Mouse (Mus musculus) midbrain, embryonic 14.5 days (tissue): Measurements from ENCODE around the gene Sept3. TPM values are rescaled to one million over a fixed set of nuclear protein-coding genes. Genes with fewer than 3 reads are reported as not detected.

Experiments
- ATAC-seq: fragments of 200-750 bp; cut with Nextera tagmentation; 2 replicates; pipeline ENCODE4 v1.8.0; 2017; ENCODE audit warnings: moderate number of reproducible peaks, moderate library complexity; ENCODE audit not compliant: low FRiP score, low TSS enrichment
- DNase-seq: peaks from one replicate; pipeline ENCODE4 v3.0.0-alpha.2; 2015
- H3K27ac ChIP-seq: fragments of 300-500 bp; sonication (generic); replicated peaks from 2 replicates; pipeline ENCODE4 v1.5.1; 2014; ENCODE audit warnings: mild to moderate bottlenecking, low read depth, low read length, moderate library complexity
- H3K27me3 ChIP-seq: fragments of 300-500 bp; sonication (generic); 2 replicates; pipeline ENCODE4 v1.6.1; 2014; ENCODE audit warnings: low read length, control low read depth, mixed read lengths; ENCODE audit not compliant: control insufficient read depth, insufficient read depth
- H3K36me3 ChIP-seq: fragments of 300-500 bp; sonication (generic); 2 replicates; pipeline ENCODE4 v1.6.1; 2014; ENCODE audit warnings: low read length, control low read depth; ENCODE audit not compliant: control insufficient read depth, insufficient read depth
- H3K4me1 ChIP-seq: fragments of 300-500 bp; sonication (generic); 2 replicates; pipeline ENCODE4 v1.6.1; 2014; ENCODE audit warnings: mild to moderate bottlenecking, antibody characterized with exemption, low read length, control low read depth; ENCODE audit not compliant: control insufficient read depth, insufficient read depth
- H3K4me2 ChIP-seq: fragments of 300-500 bp; sonication (generic); 2 replicates; pipeline ENCODE4 v1.6.1; 2014; ENCODE audit warnings: mild to moderate bottlenecking, low read length, moderate library complexity
- H3K4me3 ChIP-seq: fragments of 300-500 bp; sonication (generic); replicated peaks from 2 replicates; pipeline ENCODE4 v1.5.1; 2014; ENCODE audit warnings: low read depth, low read length
- H3K9ac ChIP-seq: fragments of 300-500 bp; sonication (generic); replicated peaks from 2 replicates; pipeline ENCODE4 v1.6.1; 2014; ENCODE audit warnings: mild to moderate bottlenecking, low read length, moderate library complexity
- H3K9me3 ChIP-seq: fragments of 300-500 bp; sonication (generic); 2 replicates; pipeline ENCODE4 v1.6.1; 2016; ENCODE audit warnings: low read length, control low read depth, mixed read lengths; ENCODE audit not compliant: control insufficient read depth
- WGBS: fragments of 180-500 bp; shearing (Covaris S2); extraction: QIAGEN DNeasy Blood & Tissue Kit; methylation state at CpG from one replicate; pipeline ENCODE4 v1.1.7; 2014; 5-methylcytosine and 5-hydroxymethylcytosine counted together
- polyA plus RNA-seq: library from polyadenylated mRNA; unstranded; fragments of >200 nt; fragmentation: Nextera tagmentation; extraction: Ambion mirVana; gene quantifications from 2 replicates; pipeline ENCODE4 v1.2.1, GENCODE M21; 2014

The Sept3 gene
- polyA plus RNA-seq, 1 experiment from 2014 or later: 403 TPM

GRCm38 (mm10) chr15:82338593-82339112 is 64.0 kb downstream of the Sept3 start, which contains the start of the genes Naga, Pheta2 and Smdt1:
Naga (minus strand) TSS chr15:82338925.
Pheta2 (plus strand) TSS chr15:82338942.
Smdt1 (plus strand) TSS chr15:82338959.
- H3K27me3 ChIP-seq: peaks cover 9% of the 10 kb centered on the region
- DNase-seq: peak; percentile 97
- H3K4me1 ChIP-seq: peaks cover 14% of the 10 kb centered on the region
- WGBS: under 1% methylated on average over 41 of the region's 41 CpGs
- peak within 1 kb of the TSS; percentile 69 for H3K4me2 ChIP-seq
- H3K27ac ChIP-seq: 0 out of 2 replicates have a peak within 1 kb of the TSS, but pooled peaks have one; percentile 16
- ATAC-seq: peak; percentile 88
- no peaks in the 10 kb centered on the region for H3K9me3 ChIP-seq
- H3K4me3 ChIP-seq: peak within 1 kb of the TSS; percentile 52
- peak within 1 kb of the TSS; percentile 51 for H3K9ac ChIP-seq
- H3K36me3 ChIP-seq: peaks cover 8% of the 10 kb centered on the region; the same call in 1 of the 2 replicates

GRCm38 (mm10) chr15:82339150-82339549 is 64.5 kb downstream of the Sept3 start:
- no peak for ATAC-seq
- no peaks in the 10 kb centered on the region for H3K9me3 ChIP-seq
- H3K9ac ChIP-seq: peak overlapping the region; percentile 51; the same call in 1 of the 2 replicates
- WGBS: 61% methylated on average over 10 of the region's 10 CpGs
- peak overlapping the region; percentile 52 for H3K4me3 ChIP-seq
- peak overlapping the region; percentile 69 for H3K4me2 ChIP-seq
- no peak for DNase-seq
- H3K27me3 ChIP-seq: peaks cover 9% of the 10 kb centered on the region
- peaks cover 8% of the 10 kb centered on the region; the same call in 1 of the 2 replicates for H3K36me3 ChIP-seq
- H3K4me1 ChIP-seq: peaks cover 14% of the 10 kb centered on the region
- no peak overlapping the region for H3K27ac ChIP-seq

- Histone ChIP-seq H3K4me3 (no peak overlapping the region), H3K4me1 (peaks cover 14% of the 10 kb centered on the region)
Observed at GRCm38 (mm10) chr15:82339634-82340254, 65.1 kb downstream of the Sept3 start.

GRCm38 (mm10) chr15:82340414-82341035 is 65.8 kb downstream of the Sept3 start:
- Histone ChIP-seq H3K27me3 (peaks cover 9% of the 10 kb centered on the region), H3K9ac (no peak overlapping the region), H3K27ac (no peak overlapping the region), H3K4me1 (peaks cover 14% of the 10 kb centered on the region), H3K36me3 (peaks cover 4% of the 10 kb centered on the region; the same call in 1 of the 2 replicates), H3K4me2 (peak overlapping the region; percentile 47), H3K9me3 (no peaks in the 10 kb centered on the region), H3K4me3 (peak overlapping the region; percentile 21)
- DNase-seq (no peak), ATAC-seq (no peak)
- 47% methylated on average over 21 of the region's 21 CpGs for WGBS

More at GRCm38 (mm10) chr15:82339634-82340254, 65.1 kb downstream of the Sept3 start:
- peaks cover 8% of the 10 kb centered on the region; the same call in 1 of the 2 replicates for H3K36me3 ChIP-seq
- H3K27me3 ChIP-seq: peaks cover 9% of the 10 kb centered on the region
- 81% methylated on average over 8 of the region's 8 CpGs for WGBS
- no peak overlapping the region for H3K27ac ChIP-seq
- H3K9ac ChIP-seq: no peak overlapping the region
- ATAC-seq (no peak), DNase-seq (no peak)
- no peak overlapping the region for H3K4me2 ChIP-seq
- H3K9me3 ChIP-seq: no peaks in the 10 kb centered on the region

- H3K27me3 ChIP-seq: peaks cover 9% of the 10 kb centered on the region
- H3K9me3 ChIP-seq: no peaks in the 10 kb centered on the region
- no peak overlapping the region for H3K27ac ChIP-seq
- peak; percentile 35 for DNase-seq
- no peaks in the 10 kb centered on the region for H3K36me3 ChIP-seq
- H3K4me2 ChIP-seq: peak overlapping the region; percentile 47
- H3K4me3 ChIP-seq: peak overlapping the region; percentile 21
- H3K4me1 ChIP-seq: peaks cover 14% of the 10 kb centered on the region
- ATAC-seq: no peak
- WGBS: 4% methylated on average over 40 of the region's 40 CpGs
- H3K9ac ChIP-seq: peak overlapping the region; percentile 42; the same call in 1 of the 2 replicates
Observed at GRCm38 (mm10) chr15:82341036-82341501, 66.4 kb downstream of the Sept3 start.

GRCm38 (mm10) chr15:82341675-82342542 is 67.2 kb downstream of the Sept3 start:
- Histone ChIP-seq H3K27ac (no peak overlapping the region), H3K9ac (no peak overlapping the region), H3K4me2 (peak overlapping the region; percentile 47; the same call in 1 of the 2 replicates)

GRCm38 (mm10) chr15:82342543-82342935 is 67.8 kb downstream of the Sept3 start:
- DNase-seq (no peak), ATAC-seq (no peak)

More at GRCm38 (mm10) chr15:82341675-82342542, 67.2 kb downstream of the Sept3 start:
- DNase-seq (no peak), ATAC-seq (no peak)
- WGBS: 71% methylated on average over 15 of the region's 15 CpGs
- H3K4me3 ChIP-seq: no peak overlapping the region
- H3K4me1 ChIP-seq: peaks cover 19% of the 10 kb centered on the region
- H3K9me3 ChIP-seq: no peaks in the 10 kb centered on the region
- H3K27me3 ChIP-seq: peaks cover 9% of the 10 kb centered on the region
- no peaks in the 10 kb centered on the region for H3K36me3 ChIP-seq

More at GRCm38 (mm10) chr15:82342543-82342935, 67.8 kb downstream of the Sept3 start:
- Histone ChIP-seq H3K27me3 (peaks cover 9% of the 10 kb centered on the region), H3K4me2 (no peak overlapping the region), H3K4me1 (peaks cover 24% of the 10 kb centered on the region), H3K9me3 (no peaks in the 10 kb centered on the region), H3K9ac (no peak overlapping the region), H3K4me3 (no peak overlapping the region), H3K36me3 (no peaks in the 10 kb centered on the region), H3K27ac (no peak overlapping the region)
- 77% methylated on average over 5 of the region's 5 CpGs for WGBS
